Mouse (Mus musculus): ENCODE measurements at regions not wholly inside any gene's neighbourhood (a gene's known extent, or its start where the extent isn't known, plus 50 kb on each side); places are given as distances from the start of the nearest gene placed in this dataset.

DNA sequence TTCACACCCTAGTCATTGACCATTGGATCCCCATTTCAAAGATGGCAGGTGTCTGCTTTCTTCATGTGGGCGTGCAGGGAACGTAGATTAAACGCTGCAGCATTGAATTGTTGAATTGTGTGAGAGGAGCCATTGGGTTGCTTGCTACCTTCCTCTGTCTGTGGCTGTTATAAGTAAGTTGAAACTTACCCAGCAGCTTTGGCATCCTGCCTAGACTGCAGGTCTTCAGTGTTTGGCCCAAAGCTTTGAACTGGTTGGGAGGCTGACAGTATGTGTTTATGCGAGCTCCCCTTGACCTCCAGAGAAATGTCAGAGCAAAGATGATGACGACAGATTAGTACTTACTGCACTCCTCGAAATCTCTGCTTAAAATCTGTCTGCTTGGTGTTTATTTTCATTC, 473.8 kb downstream of the Irx1 start:
- DNase-seq (ENCODE audit: low spot score), result no peak

DNA sequence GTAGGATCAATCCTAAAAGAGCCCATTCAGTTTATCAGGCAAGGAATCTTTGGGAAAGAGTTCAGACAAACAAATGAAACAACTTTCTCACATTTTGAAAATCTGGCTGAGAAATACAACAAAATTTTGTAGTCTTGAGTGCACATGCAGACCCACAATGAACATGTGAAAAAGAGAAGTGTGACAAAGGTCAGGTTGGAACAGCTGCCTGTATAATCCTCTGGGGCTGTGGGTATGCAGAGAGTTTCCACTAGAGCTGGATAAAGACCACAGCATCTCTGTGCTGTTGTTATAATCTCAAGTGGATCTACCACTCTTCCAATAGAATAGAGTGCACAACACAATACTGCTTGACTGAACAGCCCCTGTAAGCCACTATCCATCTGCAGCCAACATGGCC, 482.3 kb downstream of the Irx1 start:
- no peak for DNase-seq (ENCODE audit: low spot score)

DNA sequence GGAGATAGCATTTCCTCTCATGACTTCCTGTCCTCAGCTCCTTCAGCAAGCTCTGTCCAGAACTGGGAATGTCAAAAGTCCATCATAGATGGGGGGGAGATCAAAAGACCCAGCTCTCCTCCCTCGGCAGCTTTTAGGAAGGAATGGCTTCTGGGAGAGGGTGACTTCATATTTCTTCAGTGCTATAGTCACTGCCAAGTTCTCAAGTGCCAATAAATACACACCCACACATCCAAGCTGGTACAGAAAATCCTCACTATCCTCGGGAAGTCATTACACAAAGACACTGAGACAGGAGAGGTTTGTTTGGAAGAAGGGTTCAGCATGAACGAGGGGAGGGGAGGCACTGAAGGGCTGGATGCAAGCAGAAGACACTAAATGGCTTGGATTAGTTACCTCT, 502.0 kb downstream of the Irx1 start:
- DNase-seq (ENCODE audit: low spot score), result no peak

DNA sequence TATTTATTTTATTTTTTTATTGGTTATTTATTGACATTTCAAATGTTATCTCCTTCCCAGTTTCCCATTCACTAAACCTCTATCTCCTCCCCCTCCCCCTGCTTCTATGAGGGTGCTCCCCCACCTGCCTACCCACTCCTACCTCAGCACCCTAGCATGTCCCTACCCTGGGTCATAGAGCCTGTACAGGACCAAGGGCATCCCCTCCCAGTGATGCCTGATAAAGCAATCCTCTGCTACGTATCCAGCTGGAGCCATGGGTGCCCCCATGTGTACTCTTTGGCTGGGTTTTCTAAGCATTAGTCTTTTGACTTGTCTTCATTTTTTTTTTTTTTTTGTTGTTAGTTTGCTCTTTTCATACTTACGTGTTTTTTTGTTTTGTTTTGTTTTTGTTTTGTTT, 502.9 kb downstream of the Irx1 start:
- DNase-seq (ENCODE audit: low spot score), result no peak

DNA sequence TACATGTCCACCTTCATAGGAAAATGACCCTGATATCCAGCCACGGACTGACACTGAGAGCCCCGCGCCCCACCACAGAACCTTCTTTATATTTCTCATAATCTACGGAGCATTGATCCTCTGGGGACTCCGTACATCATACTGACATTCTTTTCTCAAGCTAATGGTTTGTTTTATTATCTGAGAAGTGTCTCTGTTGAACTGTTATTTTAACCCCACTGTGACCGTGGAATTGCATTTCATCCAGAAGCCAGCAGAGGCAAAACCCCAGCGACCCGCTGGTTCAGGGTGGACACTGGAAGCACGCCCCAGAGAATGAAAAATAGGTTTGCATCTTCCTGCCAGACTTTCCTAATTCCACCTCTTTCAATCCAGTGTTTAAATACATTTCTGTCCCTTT, 503.4 kb downstream of the Irx1 start:
- DNase-seq (ENCODE audit: low spot score), result no peak

DNA sequence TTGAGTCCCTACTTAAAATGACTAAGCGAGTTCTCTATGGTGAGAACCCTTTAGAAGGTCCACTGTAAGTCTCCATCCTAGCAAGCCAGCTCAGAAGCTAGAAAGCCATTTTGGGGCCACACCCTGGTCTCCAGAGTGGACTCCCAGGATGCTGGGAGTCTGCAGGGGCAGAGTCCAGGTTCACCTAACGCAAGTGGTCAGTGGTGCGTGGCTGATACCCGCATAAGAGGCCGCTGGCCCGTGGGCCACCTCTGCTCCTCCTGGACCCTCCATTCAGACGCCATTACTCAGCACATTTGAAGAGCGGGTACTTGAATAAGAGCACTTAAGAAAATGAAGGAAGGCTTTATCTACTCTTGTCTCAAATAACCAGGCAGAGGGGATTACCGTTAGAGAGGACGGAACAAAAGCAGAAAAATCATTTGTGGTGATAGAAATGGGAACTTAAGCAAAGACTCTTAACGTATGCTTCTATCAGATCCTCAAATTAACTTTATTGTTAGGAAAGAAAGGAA, 504.4 kb downstream of the Irx1 start:
- DNase-seq (ENCODE audit: low spot score), result no peak

DNA sequence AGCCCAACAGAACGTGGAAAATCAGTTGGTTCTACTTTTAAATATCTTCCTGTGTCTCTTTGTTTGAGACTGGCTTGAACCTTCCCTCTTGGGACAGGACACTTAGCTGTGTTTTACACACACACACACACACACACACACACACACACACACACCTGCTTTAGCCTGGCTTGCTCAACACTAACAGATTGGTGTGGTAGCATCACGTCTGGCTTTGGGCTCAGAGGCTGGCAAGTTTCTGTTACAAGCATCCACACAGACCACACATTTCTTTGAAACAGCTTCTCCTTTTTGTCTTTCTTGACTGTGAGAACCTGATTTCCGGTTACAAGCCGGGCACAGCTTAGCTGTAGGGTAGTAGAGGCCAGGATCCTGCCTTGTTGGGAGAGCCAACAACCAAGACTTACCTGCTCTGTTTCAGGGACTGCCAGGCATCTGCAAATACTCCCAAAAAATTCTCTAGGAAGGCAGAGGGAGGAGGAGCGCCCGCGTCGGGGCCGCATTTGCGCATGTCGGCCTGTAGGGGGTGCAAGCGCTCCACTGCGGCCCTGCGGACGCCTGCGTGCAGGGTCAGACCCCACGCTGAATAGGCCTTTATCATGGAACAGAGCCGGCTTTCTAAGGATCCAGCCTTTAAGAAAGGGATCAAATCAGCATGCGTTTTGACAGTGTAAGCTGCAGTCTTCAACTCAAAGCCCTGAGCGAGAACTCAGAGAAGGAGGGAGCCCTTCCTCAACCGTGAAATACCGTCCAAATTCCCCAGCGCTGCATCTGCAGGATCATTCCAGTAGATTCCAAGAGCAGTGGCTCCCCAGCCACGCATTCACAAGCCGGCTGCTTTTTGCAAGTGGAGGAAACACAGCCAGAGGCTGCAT, 505.2 kb downstream of the Irx1 start:
- DNase-seq (ENCODE audit: low spot score), result peak; percentile 47

DNA sequence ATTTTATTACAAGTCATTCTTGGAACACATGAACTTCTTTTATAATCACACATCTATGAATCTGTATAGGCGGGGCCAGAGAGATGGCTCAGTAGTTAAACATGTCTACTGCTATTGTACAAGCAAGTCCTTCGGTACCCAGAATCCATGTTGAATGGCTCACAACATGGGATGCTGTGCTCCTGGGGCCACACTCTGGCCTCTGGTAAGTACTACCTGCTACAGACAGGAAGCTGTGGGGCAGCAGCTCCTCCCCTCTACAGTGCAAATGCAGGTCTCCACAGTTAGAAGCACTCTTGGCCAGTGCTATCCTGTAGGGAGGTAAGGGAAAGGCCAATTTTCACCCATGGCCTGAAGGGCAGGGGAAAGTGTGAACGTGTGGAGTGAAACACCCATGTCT, 506.0 kb downstream of the Irx1 start:
- DNase-seq (ENCODE audit: low spot score), result no peak

DNA sequence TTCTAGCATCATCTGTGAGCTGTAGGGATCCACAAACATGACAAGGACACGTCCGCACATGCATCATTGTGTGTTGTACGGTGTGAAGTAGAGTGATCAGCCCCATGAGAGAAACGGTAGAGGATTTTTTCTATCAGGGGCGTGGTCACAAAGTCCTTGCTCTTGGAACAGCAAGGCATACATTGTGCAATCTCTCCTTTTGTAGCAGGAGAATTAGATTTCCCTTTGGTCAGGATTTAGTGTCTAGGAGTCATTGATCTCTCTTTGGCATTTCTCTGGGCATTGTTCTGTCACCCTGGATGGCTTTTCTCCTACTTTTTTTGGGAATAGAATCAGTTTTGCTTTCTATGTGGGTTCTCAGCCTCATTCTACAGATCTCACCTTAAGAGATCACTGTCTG, 511.3 kb downstream of the Irx1 start:
- DNase-seq (ENCODE audit: low spot score), result no peak

DNA sequence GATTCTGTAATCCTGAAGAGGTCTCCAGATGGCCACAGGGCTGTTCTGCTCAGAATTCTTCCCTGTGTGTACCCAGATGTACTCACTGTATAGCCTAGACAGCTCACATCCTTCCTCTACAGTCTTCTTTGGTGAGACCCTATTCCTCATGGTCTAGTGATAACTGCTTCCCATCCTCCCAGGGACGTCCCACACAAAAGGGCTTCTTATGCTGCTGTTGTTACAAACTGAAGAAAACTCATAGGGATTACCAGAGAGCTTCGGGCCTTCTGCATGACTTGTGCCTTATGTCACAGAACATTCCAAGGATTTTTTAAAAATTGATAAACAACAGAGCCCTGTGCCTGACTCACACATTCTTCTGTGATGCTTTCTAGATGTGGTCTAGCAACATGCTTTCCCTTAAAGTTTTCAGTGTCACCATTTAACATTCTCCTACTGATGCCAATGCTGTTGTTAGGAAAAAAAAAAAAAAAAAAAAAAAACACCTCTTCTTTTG, 525.9 kb downstream of the Irx1 start:
- no peak for DNase-seq (ENCODE audit: low spot score)

DNA sequence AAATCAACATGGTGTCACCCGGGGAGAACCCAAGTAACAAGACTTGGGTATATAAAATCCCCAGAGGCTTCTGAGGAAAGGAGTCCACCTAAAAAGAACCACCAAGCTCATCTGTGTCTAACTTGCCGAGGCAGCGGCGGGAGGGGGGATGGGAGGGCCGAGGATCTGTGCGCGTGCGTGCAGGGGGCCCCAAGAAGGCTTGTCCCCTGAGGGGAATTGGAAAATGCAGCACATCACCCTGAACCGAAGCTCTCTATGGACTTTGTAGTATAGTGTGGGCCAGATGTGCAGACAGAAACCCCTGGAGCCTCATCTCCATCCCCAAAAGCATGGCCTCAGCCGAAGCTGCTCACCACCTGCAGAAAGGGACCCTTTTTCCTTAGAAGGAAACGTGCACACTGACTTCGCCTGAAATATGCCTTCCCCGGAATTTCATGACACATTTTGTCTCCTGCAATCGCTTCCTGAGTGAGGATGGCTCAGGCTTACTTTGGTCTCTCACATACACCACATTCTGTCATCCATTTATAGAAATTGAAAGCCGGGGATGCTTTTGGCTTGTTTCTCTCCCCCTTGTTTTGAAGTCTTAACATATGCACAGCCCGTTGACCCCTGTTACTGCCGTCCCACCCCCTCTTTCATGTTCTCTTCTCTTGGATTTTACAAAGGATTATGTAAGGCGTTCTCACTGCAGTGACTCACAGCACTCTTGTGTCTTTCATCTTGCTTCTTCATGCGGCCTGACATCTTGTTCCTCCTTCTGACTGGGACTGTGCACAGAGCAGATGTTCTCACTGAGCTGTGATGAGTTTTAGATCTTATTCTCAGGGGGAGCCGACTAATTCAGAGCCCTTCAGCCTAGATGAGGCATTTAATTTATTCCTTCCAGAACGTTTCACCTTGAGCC, 559.6 kb downstream of the Irx1 start:
- DNase-seq (ENCODE audit: low spot score), result no peak

DNA sequence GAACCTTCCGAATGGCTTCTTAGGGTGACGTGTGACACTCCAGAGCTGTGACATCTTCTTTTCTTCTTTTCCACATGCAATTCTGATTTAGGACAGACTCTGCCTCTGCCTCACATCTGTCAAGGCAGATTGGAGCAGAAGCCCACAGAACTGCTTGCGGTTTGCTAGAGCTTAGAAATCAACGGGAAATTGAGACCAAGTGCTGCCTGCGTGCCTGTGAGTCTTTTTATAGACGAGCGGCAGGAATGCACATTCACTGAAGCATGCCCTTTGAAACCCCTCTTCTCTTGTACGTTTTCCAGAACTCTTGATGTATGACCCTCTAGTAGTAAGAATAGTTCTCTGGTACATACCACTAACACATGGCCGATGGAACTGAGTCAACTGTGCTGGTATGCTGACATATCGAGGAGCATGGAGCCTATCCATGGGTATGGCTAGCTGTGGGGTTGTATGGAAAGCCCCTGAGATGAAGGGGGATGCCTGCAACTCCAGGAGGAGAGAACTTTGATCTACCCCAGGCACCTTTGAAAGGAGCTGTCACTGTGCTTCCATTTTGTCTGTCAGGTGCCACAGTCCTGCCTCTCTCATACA, 552.2 kb upstream of the Adamts16 start:
- no peak for DNase-seq (ENCODE audit: low spot score)

DNA sequence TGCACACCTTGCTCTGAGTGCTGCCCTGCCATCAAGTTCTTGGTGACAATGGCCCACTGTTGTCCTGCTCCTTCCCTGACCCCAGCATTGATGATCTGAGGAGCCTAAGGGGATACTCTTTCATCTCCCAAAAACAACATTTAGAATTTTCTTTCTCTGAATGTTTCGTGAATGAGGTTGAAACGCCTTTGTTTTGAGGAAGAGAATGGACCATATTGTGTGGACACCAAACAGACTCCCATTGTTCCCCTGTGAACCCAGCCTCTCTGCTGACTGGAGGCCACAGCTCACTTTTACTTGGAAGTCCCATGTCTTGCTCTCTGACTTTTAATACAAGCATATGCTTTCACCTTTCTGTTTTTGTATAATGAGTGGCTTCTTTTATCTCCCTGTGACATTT, 537.0 kb upstream of the Adamts16 start:
- no peak for DNase-seq (ENCODE audit: low spot score)

DNA sequence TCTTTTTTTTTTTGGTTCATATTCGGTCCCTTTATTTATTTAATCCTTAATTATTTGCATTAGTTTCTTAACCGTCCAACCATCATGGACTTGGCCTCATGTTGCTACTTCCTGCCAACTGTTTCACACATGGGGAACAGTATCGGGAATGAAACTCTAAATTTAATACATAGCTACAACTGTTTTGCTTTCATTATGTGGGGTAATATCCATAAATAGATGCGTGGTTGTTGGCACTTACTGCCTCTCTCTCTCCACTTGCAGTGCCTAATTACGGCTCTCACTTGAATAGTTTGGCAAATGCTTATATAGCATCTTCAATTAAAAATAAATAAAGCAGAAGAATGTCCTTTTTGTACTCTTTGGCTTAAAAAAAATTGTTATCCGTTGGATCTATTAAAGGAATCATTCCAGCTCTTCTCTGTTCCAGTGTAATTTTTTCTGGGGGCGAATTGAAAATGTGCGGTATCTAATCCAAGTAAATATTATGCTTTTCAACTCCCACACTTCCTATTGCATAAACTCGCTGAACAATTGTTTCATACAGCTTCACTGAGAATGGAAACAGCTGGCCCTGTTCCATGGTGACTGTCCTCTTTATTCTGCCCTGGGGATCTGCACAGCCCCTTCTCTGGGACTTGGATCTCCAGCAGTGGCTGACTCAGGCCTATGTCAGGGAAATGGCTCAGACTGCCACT, 534.4 kb upstream of the Adamts16 start:
- no peak for DNase-seq (ENCODE audit: low spot score)

DNA sequence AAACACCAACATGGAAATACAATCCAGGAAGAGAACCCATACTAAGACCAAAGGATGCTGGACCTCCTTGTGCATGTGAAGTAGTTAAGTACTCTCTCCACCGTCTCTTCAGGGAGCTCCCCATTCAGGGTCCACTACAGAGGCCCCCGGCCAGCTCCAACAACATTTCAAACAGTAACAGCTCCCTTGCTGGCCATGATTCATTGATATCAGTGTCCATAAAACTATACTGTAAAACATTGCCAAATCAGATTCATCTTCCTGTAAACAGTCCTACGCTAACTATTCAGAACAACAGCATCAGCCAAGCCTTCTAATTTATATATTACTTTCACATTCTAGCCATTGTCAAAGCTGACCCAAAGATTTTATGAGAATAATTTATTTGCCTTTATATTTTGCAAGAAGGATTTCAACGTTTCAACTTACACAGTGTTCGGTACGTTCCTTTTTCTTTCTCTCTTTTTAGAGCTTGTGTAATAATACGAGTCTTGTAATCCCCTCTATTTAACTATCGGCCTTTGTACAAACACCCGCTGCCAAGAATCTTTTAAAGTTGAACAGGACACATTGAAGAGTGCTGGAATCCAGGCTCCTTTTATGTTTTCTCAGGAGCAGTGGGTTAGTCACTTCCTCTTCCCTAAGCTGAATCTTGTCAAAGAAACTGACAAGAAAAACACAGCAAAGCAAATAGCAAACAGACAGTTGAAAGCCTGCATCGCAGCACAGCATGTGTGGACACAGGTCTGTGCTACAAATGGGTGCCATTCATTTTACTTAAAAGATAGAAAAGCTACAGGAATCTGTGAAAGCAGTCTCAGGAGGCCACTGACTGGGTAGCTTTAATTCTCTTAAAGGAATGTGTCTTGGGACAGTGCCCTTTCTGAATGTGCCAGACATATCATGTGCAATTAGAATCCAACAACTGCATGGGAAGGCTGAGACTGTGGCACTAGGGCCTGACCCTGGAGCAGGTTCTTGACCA, 531.4 kb upstream of the Adamts16 start:
- no peak for DNase-seq (ENCODE audit: low spot score)

DNA sequence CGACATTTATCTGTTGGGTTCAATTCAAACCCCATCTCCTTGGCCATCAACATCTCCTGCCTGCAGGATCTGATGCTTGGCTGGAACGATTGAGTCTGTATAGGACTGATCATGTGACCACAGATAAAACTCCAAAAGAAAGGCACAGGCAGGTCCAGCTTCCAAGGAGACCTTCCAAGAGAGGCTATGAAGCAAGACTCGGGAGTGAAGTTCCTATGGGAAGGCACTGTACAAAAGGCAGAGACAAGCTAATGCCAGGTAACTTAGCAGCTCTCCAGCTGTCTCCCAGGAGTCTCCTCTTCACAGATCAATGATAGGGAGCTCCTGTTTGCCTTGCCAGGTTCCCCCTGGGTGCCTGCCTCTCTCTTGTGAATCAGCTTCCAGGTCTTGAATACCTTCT, 528.2 kb upstream of the Adamts16 start:
- DNase-seq (ENCODE audit: low spot score), result no peak

DNA sequence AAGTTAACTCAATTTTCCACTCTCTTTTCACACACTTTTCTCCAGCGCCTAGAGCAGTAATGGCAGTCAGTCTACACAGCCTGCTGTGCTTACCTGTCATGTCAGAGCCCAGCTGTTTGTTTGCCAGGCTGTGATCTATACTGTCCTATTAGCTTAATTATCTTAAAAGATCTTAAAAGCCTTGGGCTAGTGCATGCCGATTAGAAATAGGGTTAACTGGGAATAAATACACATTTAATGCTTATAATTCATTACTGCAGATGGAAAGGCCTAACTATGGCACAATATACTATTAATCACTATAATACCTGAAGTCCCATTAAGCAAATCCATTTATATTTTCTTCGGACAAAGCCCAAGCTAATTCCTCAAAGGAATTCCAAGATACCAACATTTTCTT, 523.6 kb upstream of the Adamts16 start:
- no peak for DNase-seq (ENCODE audit: low spot score)

DNA sequence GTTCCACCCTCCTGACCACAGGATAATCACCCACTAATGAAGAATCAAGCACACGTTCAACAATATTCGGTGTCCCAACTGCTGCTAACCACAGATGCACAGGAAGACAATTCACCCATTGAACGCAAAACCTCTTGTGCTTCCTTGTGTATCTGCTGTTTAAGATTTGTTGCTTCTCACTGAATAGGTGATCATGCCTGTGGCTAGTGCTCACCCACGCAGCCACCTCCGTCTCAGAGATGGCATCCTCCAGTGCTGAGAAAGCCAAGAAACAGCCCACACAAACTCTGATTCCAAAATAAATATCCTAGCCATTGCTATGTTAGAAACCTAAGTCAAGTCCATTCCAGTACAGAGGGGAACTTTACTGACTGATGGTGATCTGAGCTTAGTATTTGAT, 520.7 kb upstream of the Adamts16 start:
- no peak for DNase-seq (ENCODE audit: low spot score)

DNA sequence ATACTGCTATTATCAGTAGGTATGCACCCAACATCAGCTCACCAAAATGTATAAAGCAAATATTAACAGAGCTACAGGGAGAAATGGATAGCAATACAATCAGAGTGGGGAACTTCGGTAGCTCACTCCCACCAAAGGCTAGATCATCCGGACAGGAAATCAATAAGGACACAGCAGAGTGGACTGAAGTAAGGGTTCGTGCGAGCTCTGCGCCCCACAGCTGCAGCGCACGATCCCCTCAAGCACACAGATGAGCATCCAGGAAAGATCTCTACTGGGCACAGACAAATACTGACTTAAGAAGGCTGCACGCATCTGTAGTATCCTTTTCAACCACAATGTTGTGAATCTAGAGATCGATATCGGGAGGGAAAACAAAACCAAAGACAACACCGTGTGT, 517.5 kb upstream of the Adamts16 start:
- no peak for DNase-seq (ENCODE audit: low spot score)

DNA sequence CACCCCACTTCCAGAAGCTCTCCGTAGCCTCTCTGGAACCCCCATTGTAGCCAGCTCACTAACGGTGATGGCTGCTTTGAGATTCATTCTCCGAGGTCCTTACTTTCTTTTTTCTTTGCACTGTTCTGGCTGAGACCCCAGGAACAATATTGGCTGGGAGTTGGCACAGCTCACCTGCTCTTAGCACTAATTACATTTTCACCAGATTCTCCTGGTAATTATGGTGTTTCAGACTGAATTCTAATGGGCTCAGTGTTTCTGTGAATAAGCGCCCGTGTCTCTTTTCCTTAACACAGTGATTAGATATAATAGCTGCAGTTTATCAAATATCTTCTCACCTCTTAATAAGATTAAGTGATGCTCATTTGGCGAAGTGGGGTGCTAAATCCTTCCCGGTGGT, 509.2 kb upstream of the Adamts16 start:
- DNase-seq (ENCODE audit: low spot score), result no peak

DNA sequence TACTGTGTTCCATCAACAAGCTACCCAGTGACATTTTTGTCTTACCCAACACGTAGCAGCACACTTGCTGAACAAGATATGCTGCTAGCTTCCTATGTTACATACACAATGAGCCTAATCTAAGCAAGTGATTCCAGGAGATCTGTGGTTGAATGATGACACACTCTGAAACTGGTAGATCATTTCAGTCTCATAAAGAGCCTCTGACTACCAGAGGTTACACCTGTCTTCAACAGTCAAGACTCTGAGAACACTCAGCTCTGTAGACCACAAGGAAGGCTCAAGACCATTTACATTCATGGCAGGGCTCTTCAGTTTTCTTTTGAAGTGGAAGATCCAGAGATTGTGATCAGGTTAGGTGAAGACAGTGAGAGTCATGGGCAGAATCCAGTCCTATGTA, 501.3 kb upstream of the Adamts16 start:
- no peak for DNase-seq (ENCODE audit: low spot score)
